Comparison of ENCODE assay signal across 8 mouse cellular contexts in the genomic region with DNA sequence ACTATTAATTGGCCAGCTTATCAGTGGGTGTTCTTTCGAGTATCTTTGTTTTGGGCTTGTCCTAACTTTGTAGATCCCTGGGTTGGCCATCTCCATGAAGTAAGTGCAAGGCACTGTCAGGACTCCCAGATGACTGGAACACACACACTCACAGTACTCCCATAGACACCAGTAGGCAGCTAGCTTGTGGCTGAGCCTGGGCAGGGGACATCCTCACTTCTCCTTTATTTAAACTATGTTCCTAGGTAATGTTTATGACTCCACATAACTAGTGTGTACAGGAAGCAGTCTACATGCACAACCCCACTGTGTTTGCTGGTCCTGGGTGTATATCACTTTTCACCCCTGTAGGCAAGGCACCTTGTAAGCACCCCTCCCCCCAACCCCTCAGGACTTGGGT. TPM values are rescaled to one million over a fixed set of nuclear protein-coding genes. Genes with fewer than 3 reads are reported as not detected.
DNase-seq lines count a peak whose midpoint lies in the region; ATAC-seq lines count a peak whose summit lies in the region.

No protein-coding gene starts in this region.

- intact Hi-C loops in left cerebral cortex, postnatal 10 days (cut with DNase I): no loop called here

- WGBS in kidney, embryonic 14.5 days: 57% methylated on average over 1 of the region's 1 CpGs
- 64% methylated on average over 1 of the region's 1 CpGs for WGBS in embryonic facial prominence, embryonic 13.5 days
- WGBS in intestine, embryonic 14.5 days: 48% methylated on average over 1 of the region's 1 CpGs

- H3K4me2 ChIP-seq in kidney, embryonic 14.5 days (replicated peaks; ENCODE audit: low read depth, low read length): peak overlapping the region; percentile 34
- H3K4me2 ChIP-seq in embryonic facial prominence, embryonic 13.5 days: peak overlapping the region; percentile 58
- H3K4me2 ChIP-seq in intestine, embryonic 14.5 days (ENCODE audit: low read length): peak overlapping the region; percentile 48

- peak overlapping the region; percentile 18; the same call in 1 of the 2 replicates for H3K9ac ChIP-seq in kidney, embryonic 14.5 days (ENCODE audit: low read depth, low read length)
- H3K9ac ChIP-seq in embryonic facial prominence, embryonic 13.5 days: peak overlapping the region; percentile 51
- H3K9ac ChIP-seq in intestine, embryonic 14.5 days (ENCODE audit: low read length): no peak overlapping the region

- no peaks in the 10 kb centered on the region for H3K27me3 ChIP-seq in kidney, embryonic 14.5 days (ENCODE audit: control insufficient read depth, insufficient read depth, low read length)
- H3K27me3 ChIP-seq in embryonic facial prominence, embryonic 13.5 days: no peaks in the 10 kb centered on the region
- no peaks in the 10 kb centered on the region for H3K27me3 ChIP-seq in intestine, embryonic 14.5 days (replicated peaks; ENCODE audit: control insufficient read depth, insufficient read depth, low read length)

- H3K4me3 ChIP-seq in kidney, embryonic 14.5 days (ENCODE audit: low read length): peak overlapping the region; percentile 61
- peak overlapping the region; percentile 61 for H3K4me3 ChIP-seq in embryonic facial prominence, embryonic 13.5 days
- peak overlapping the region; percentile 54 for H3K4me3 ChIP-seq in intestine, embryonic 14.5 days (ENCODE audit: low read depth, low read length)

- H3K9me3 ChIP-seq in kidney, embryonic 14.5 days (ENCODE audit: control insufficient read depth, low read length): no peaks in the 10 kb centered on the region
- no peaks in the 10 kb centered on the region for H3K9me3 ChIP-seq in embryonic facial prominence, embryonic 13.5 days
- no peaks in the 10 kb centered on the region for H3K9me3 ChIP-seq in intestine, embryonic 14.5 days (ENCODE audit: control insufficient read depth, low read length)

- no peaks in the 10 kb centered on the region for H3K36me3 ChIP-seq in kidney, embryonic 14.5 days (ENCODE audit: control insufficient read depth, insufficient read depth, low read length)
- no peaks in the 10 kb centered on the region for H3K36me3 ChIP-seq in embryonic facial prominence, embryonic 13.5 days
- H3K36me3 ChIP-seq in intestine, embryonic 14.5 days (ENCODE audit: control insufficient read depth, insufficient read depth, low read length): no peaks in the 10 kb centered on the region

- DNase-seq in kidney, postnatal 4 days: no peak
- no peak for DNase-seq in intestine, embryonic 14.5 days (ENCODE audit: low spot score)
- DNase-seq in neural tube, embryonic 10.5 days (ENCODE audit: extremely low spot score, low spot score): peak; percentile 12
- no peak for DNase-seq in thymus, postnatal 0 days (ENCODE audit: low spot score)
- no peak for DNase-seq in lung, postnatal 36 days
- no peak for DNase-seq in left cerebral cortex, postnatal 10 days (ENCODE audit: extremely low spot score in 1 of 2, low spot score in 2 of 2)

- ATAC-seq in kidney, embryonic 14.5 days (ENCODE audit: low FRiP score, low TSS enrichment): no peak
- ATAC-seq in embryonic facial prominence, embryonic 13.5 days (ENCODE audit: insufficient number of reproducible peaks, insufficient read depth, low FRiP score, low TSS enrichment, low read depth): 0 out of 2 replicates have a peak, but pooled peaks have one; percentile 4
- no peak for ATAC-seq in intestine, embryonic 14.5 days (replicated peaks; ENCODE audit: low FRiP score, low TSS enrichment, low read depth)

- H3K27ac ChIP-seq in kidney, embryonic 14.5 days (ENCODE audit: low read depth, low read length): peak overlapping the region; percentile 51; the same call in 1 of the 2 replicates
- H3K27ac ChIP-seq in embryonic facial prominence, embryonic 13.5 days: peak overlapping the region; percentile 90
- H3K27ac ChIP-seq in intestine, embryonic 14.5 days (ENCODE audit: low read depth): peak overlapping the region; percentile 59

- H3K4me1 ChIP-seq in kidney, embryonic 14.5 days (ENCODE audit: control insufficient read depth, insufficient read depth, low read length): no peaks in the 10 kb centered on the region
- peaks cover 7% of the 10 kb centered on the region; the same call in 1 of the 2 replicates for H3K4me1 ChIP-seq in embryonic facial prominence, embryonic 13.5 days
- H3K4me1 ChIP-seq in intestine, embryonic 14.5 days (replicated peaks; ENCODE audit: control insufficient read depth, insufficient read depth, low read length): 0 out of 2 replicates have a peak, but pooled peaks cover 6% of the 10 kb centered on the region

RNA-seq across cellular contexts. Expression of a gene that starts 0.5 kb away (rescaled TPM):
- polyA plus RNA-seq in kidney, embryonic 14.5 days (2014; fragmentation: Nextera tagmentation; extraction: Ambion mirVana): 5.1 and 9.3 TPM in 2 replicates
- polyA plus RNA-seq in embryonic facial prominence, embryonic 13.5 days (2015; fragmentation: Nextera tagmentation; extraction: Ambion mirVana): 6.9 and 7.9 TPM in 2 replicates
- 5.4 and 5.7 TPM in 2 replicates for polyA plus RNA-seq in intestine, embryonic 14.5 days (2014; fragmentation: Nextera tagmentation; extraction: Ambion mirVana)
- polyA plus RNA-seq in thymus, postnatal 0 days (2015; fragmentation: Nextera tagmentation; extraction: Ambion mirVana): 0.22 and 0.27 TPM in 2 replicates
- total RNA-seq in left cerebral cortex, postnatal 10 days (2021): 1 to 10 TPM; 4.2 to 4.6 TPM
